23 mouse cellular contexts compared by ENCODE assay signal in the genomic region with DNA sequence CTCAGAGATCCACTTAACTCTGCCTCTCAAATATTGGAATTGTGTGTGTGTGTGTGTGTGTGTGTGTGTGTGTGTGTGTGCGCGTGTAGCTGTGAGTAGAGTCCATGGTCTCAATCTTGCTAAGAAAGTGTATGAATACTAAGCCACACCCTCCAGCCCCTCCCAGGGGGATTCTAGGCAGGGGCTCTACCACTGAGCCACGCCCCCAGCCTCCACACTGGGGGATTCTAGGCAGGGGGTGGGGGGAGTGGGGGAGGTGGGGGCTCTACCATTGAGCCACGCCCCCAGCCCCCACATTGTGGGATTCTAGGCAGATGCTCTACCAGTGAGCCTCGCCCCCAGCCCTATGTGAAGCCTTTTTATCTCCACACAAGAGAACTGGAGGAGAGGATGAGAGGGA. TPM values are rescaled to one million over a fixed set of nuclear protein-coding genes. Genes with fewer than 3 reads are reported as not detected.
DNase-seq lines count a peak whose midpoint lies in the region; ATAC-seq and TF ChIP-seq lines count a peak whose summit lies in the region.
"Had no signal": no experiment of that assay in that cellular context is flagged by ENCODE, and none has a peak within 500 bp of the region (broad histone marks: within the 10 kb centered on the region; RNA-seq: fewer than 3 reads in every experiment).

No protein-coding gene starts in this region.

- no peak for TF ChIP-seq CTCF in lung, embryonic 14.5 days (IDR thresholded peaks at IDR 0.05; ENCODE audit: low read depth)
- no peak for TF ChIP-seq CTCF in stomach, postnatal 0 days (IDR thresholded peaks at IDR 0.05; ENCODE audit: low read depth)

- H3K4me2 ChIP-seq in heart, embryonic 14.5 days (ENCODE audit: low read length), result peak overlapping the region; percentile 39
- H3K4me2 ChIP-seq in lung, embryonic 14.5 days, result peak overlapping the region; percentile 42; the same call in 1 of the 2 replicates
- peak overlapping the region; percentile 21; the same call in 1 of the 2 replicates for H3K4me2 ChIP-seq in stomach, embryonic 15.5 days
- no peak overlapping the region for H3K4me2 ChIP-seq in stomach, postnatal 0 days (replicated peaks; ENCODE audit: low read depth)

- no peak for ATAC-seq in heart, embryonic 14.5 days (ENCODE audit: insufficient number of reproducible peaks, insufficient read depth, low FRiP score, low read depth)
- peak; percentile 21; the same call in 1 of the 2 replicates for ATAC-seq in lung, embryonic 14.5 days (ENCODE audit: insufficient read depth)
- peak; percentile 33; the same call in 1 of the 2 replicates for ATAC-seq in stomach, embryonic 15.5 days (ENCODE audit: insufficient read depth, low FRiP score, low read depth)
- ATAC-seq in stomach, postnatal 0 days (ENCODE audit: low FRiP score, low TSS enrichment), result no peak

- peaks cover 5 to 13% of the 10 kb centered on the region in 2 experiments for H3K4me1 ChIP-seq in heart, embryonic 14.5 days (ENCODE audit: control insufficient read depth in 2 of 2, insufficient read depth in 2 of 2, low read length in 2 of 2)
- H3K4me1 ChIP-seq in lung, embryonic 14.5 days (ENCODE audit: insufficient read depth), result peaks cover 4% of the 10 kb centered on the region; the same call in 1 of the 2 replicates
- H3K4me1 ChIP-seq in stomach, embryonic 15.5 days, result no peaks in the 10 kb centered on the region; the same call in 1 of the 2 replicates
- no peaks in the 10 kb centered on the region for H3K4me1 ChIP-seq in stomach, postnatal 0 days (replicated peaks; ENCODE audit: control insufficient read depth, insufficient read depth)

- no peaks in the 10 kb centered on the region for H3K9me3 ChIP-seq in heart, embryonic 14.5 days (ENCODE audit: control insufficient read depth, low read length)
- no peaks in the 10 kb centered on the region for H3K9me3 ChIP-seq in lung, embryonic 14.5 days (ENCODE audit: low read depth, low read length)
- H3K9me3 ChIP-seq in stomach, embryonic 15.5 days, result no peaks in the 10 kb centered on the region
- H3K9me3 ChIP-seq in stomach, postnatal 0 days (ENCODE audit: control insufficient read depth, low read length), result no peaks in the 10 kb centered on the region
- H3K9me3 ChIP-seq: embryonic facial prominence, embryonic 15.5 days had no signal

- no peaks in the 10 kb centered on the region for H3K36me3 ChIP-seq in heart, embryonic 14.5 days (ENCODE audit: control insufficient read depth, insufficient read depth, low read length)
- no peaks in the 10 kb centered on the region for H3K36me3 ChIP-seq in lung, embryonic 14.5 days (ENCODE audit: insufficient read depth)
- no peaks in the 10 kb centered on the region for H3K36me3 ChIP-seq in stomach, embryonic 15.5 days
- H3K36me3 ChIP-seq in stomach, postnatal 0 days (ENCODE audit: control insufficient read depth, insufficient read depth, low read length), result no peaks in the 10 kb centered on the region
- H3K36me3 ChIP-seq: embryonic facial prominence, embryonic 15.5 days had no signal

- no peak overlapping the region for H3K9ac ChIP-seq in heart, embryonic 14.5 days (ENCODE audit: low read length)
- H3K9ac ChIP-seq in lung, embryonic 14.5 days, result no peak overlapping the region
- no peak overlapping the region for H3K9ac ChIP-seq in stomach, embryonic 15.5 days
- H3K9ac ChIP-seq in stomach, postnatal 0 days (ENCODE audit: low read length), result no peak overlapping the region
- H3K9ac ChIP-seq: embryonic facial prominence, embryonic 15.5 days; liver, embryonic 14.5 days had no signal

- TF ChIP-seq EP300 in stomach, postnatal 0 days (optimal IDR thresholded peaks at IDR 0.05), result no peak

- H3K4me3 ChIP-seq in heart, embryonic 14.5 days (ENCODE audit: control insufficient read depth in 1 of 2, insufficient read depth in 1 of 2, low read depth in 1 of 2, low read length in 2 of 2), result no peak overlapping the region
- H3K4me3 ChIP-seq in lung, embryonic 14.5 days (ENCODE audit: low read depth, low read length), result no peak overlapping the region
- no peak overlapping the region for H3K4me3 ChIP-seq in stomach, embryonic 15.5 days (replicated peaks)
- no peak overlapping the region for H3K4me3 ChIP-seq in stomach, postnatal 0 days (ENCODE audit: low read depth, low read length)
- H3K4me3 ChIP-seq: embryonic facial prominence, embryonic 15.5 days had no signal

- H3K27ac ChIP-seq in heart, embryonic 14.5 days (replicated peaks in 1 of 2; ENCODE audit: control insufficient read depth in 1 of 2, insufficient read depth in 1 of 2, low read depth in 2 of 2, low read length in 2 of 2), result no peak overlapping the region
- H3K27ac ChIP-seq in lung, embryonic 14.5 days (ENCODE audit: low read depth), result no peak overlapping the region
- no peak overlapping the region for H3K27ac ChIP-seq in stomach, embryonic 15.5 days
- H3K27ac ChIP-seq in stomach, postnatal 0 days (replicated peaks), result no peak overlapping the region; the same call in 1 of the 2 replicates
- H3K27ac ChIP-seq: embryonic facial prominence, embryonic 15.5 days; liver, embryonic 14.5 days had no signal

- DNase-seq in heart, postnatal 14 days, result no peak
- DNase-seq in lung, embryonic 14.5 days, result peak; percentile 9
- no peak for DNase-seq in lung, adult 18-20 months
- no peak for DNase-seq in stomach, postnatal 0 days (ENCODE audit: low spot score)
- DNase-seq in left cerebral cortex, postnatal 36 days (ENCODE audit: low spot score in 2 of 2), result no peak
- DNase-seq: cerebellum, adult 8-10 months; kidney, adult 2 months; layer of hippocampus, postnatal 36 days had no signal

- WGBS in heart, embryonic 14.5 days, result 73% methylated on average over 5 of the region's 5 CpGs
- WGBS in lung, embryonic 14.5 days, result 69% methylated on average over 5 of the region's 5 CpGs
- WGBS in stomach, embryonic 15.5 days, result 72% methylated on average over 5 of the region's 5 CpGs
- 67% methylated on average over 5 of the region's 5 CpGs for WGBS in stomach, postnatal 0 days

- H3K27me3 ChIP-seq in heart, embryonic 14.5 days (ENCODE audit: control insufficient read depth, insufficient read depth, low read length), result no peaks in the 10 kb centered on the region
- H3K27me3 ChIP-seq in lung, embryonic 14.5 days (ENCODE audit: insufficient read depth, low read length), result no peaks in the 10 kb centered on the region
- no peaks in the 10 kb centered on the region for H3K27me3 ChIP-seq in stomach, embryonic 15.5 days (replicated peaks)
- H3K27me3 ChIP-seq in stomach, postnatal 0 days (ENCODE audit: control insufficient read depth, insufficient read depth, low read length), result no peaks in the 10 kb centered on the region
- H3K27me3 ChIP-seq: embryonic facial prominence, embryonic 15.5 days had no signal

- intact Hi-C loops in heart, postnatal 14 days (cut with DNase I), result no loop called here
- intact Hi-C loops in left cerebral cortex, postnatal 36 days (cut with DNase I), result no loop called here

RNA-seq across cellular contexts. Expression of gene Ywhag, which starts 12.2 kb away (rescaled TPM):
- polyA plus RNA-seq in heart, embryonic 14.5 days (2014; fragmentation: Nextera tagmentation; extraction: Ambion mirVana), result 72.5 and 84.8 TPM in 2 replicates
- total RNA-seq in heart, postnatal 14 days (2021), result 100 to 1,000 TPM; 284 to 301 TPM
- 74.7 and 79.0 TPM in 2 replicates for polyA plus RNA-seq in lung, embryonic 14.5 days (2014; fragmentation: Nextera tagmentation; extraction: Ambion mirVana)
- 167 and 173 TPM in 2 replicates for polyA plus RNA-seq in stomach, embryonic 15.5 days (2015; fragmentation: Nextera tagmentation; extraction: Ambion mirVana)
- 86.0 and 89.2 TPM in 2 replicates for polyA plus RNA-seq in stomach, postnatal 0 days (2015; fragmentation: Nextera tagmentation; extraction: Ambion mirVana)
- total RNA-seq in left cerebral cortex, postnatal 36 days (2021), result 1,000 to 10,000 TPM; 1,175 to 1,315 TPM

RNA-seq across cellular contexts. Expression of gene Ssc4d, which starts 27.7 kb away (rescaled TPM):
- 0.39 and 0.68 TPM in 2 replicates for polyA plus RNA-seq in heart, embryonic 14.5 days (2014; fragmentation: Nextera tagmentation; extraction: Ambion mirVana)
- 1 to 10 TPM in 1 of 2 experiments, under 1 TPM in 1; 0.41 to 1.3 TPM for total RNA-seq in heart, postnatal 14 days (2021)
- 3.2 and 3.8 TPM in 2 replicates for polyA plus RNA-seq in lung, embryonic 14.5 days (2014; fragmentation: Nextera tagmentation; extraction: Ambion mirVana)
- 3.4 TPM in 2 replicates for polyA plus RNA-seq in stomach, embryonic 15.5 days (2015; fragmentation: Nextera tagmentation; extraction: Ambion mirVana)
- 1.7 and 2.2 TPM in 2 replicates for polyA plus RNA-seq in stomach, postnatal 0 days (2015; fragmentation: Nextera tagmentation; extraction: Ambion mirVana)
- total RNA-seq in left cerebral cortex, postnatal 36 days (2021), result 1 to 10 TPM; 1.4 TPM

RNA-seq across cellular contexts. Expression of gene Zp3, which starts 33.3 kb away (rescaled TPM):
- polyA plus RNA-seq in heart, embryonic 14.5 days (2014; fragmentation: Nextera tagmentation; extraction: Ambion mirVana), result not detected in 2 replicates
- total RNA-seq in heart, postnatal 14 days (2021), result not detected
- polyA plus RNA-seq in lung, embryonic 14.5 days (2014; fragmentation: Nextera tagmentation; extraction: Ambion mirVana), result not detected in 2 replicates
- polyA plus RNA-seq in stomach, embryonic 15.5 days (2015; fragmentation: Nextera tagmentation; extraction: Ambion mirVana), result 1.7 TPM in 2 replicates
- 0.07 TPM in 1 of 2 replicates, not detected in the other for polyA plus RNA-seq in stomach, postnatal 0 days (2015; fragmentation: Nextera tagmentation; extraction: Ambion mirVana)
- not detected for total RNA-seq in left cerebral cortex, postnatal 36 days (2021)
- total RNA-seq: adrenal gland, postnatal 25 days; gastrocnemius, postnatal 25 days; hematopoietic stem cell, adult 5-6 weeks; layer of hippocampus, postnatal 36 days; left cerebral cortex, postnatal 4 days; MEL had no signal
- polyA plus RNA-seq: C2C12; cortical plate, adult 2 months; forebrain, embryonic 11.5 days; large intestine, adult 2 months; liver, embryonic 14.5 days; spleen, adult 2 months had no signal

RNA-seq across cellular contexts. Expression of gene Dtx2, which starts 48.0 kb away (rescaled TPM):
- 16.8 and 17.4 TPM in 2 replicates for polyA plus RNA-seq in heart, embryonic 14.5 days (2014; fragmentation: Nextera tagmentation; extraction: Ambion mirVana)
- total RNA-seq in heart, postnatal 14 days (2021), result 1 to 10 TPM; 8.5 to 8.9 TPM
- polyA plus RNA-seq in lung, embryonic 14.5 days (2014; fragmentation: Nextera tagmentation; extraction: Ambion mirVana), result 21.4 and 24.4 TPM in 2 replicates
- polyA plus RNA-seq in stomach, embryonic 15.5 days (2015; fragmentation: Nextera tagmentation; extraction: Ambion mirVana), result 22.9 and 25.4 TPM in 2 replicates
- polyA plus RNA-seq in stomach, postnatal 0 days (2015; fragmentation: Nextera tagmentation; extraction: Ambion mirVana), result 13.5 and 16.2 TPM in 2 replicates
- 1 to 10 TPM; 7.7 to 8.4 TPM for total RNA-seq in left cerebral cortex, postnatal 36 days (2021)

RNA-seq across cellular contexts. Expression of gene Hspb1, which starts 58.9 kb away (rescaled TPM):
- 911 and 1,014 TPM in 2 replicates for polyA plus RNA-seq in heart, embryonic 14.5 days (2014; fragmentation: Nextera tagmentation; extraction: Ambion mirVana)
- total RNA-seq in heart, postnatal 14 days (2021), result 100 to 1,000 TPM; 271 to 306 TPM
- polyA plus RNA-seq in lung, embryonic 14.5 days (2014; fragmentation: Nextera tagmentation; extraction: Ambion mirVana), result 62.8 and 68.1 TPM in 2 replicates
- polyA plus RNA-seq in stomach, embryonic 15.5 days (2015; fragmentation: Nextera tagmentation; extraction: Ambion mirVana), result 291 and 451 TPM in 2 replicates
- polyA plus RNA-seq in stomach, postnatal 0 days (2015; fragmentation: Nextera tagmentation; extraction: Ambion mirVana), result 1,235 and 1,355 TPM in 2 replicates
- 10 to 100 TPM; 11.6 to 24.2 TPM for total RNA-seq in left cerebral cortex, postnatal 36 days (2021)
- total RNA-seq: hematopoietic stem cell, adult 5-6 weeks; megakaryocyte progenitor cell, adult 5-6 weeks; MEL had no signal

Comparison
In these comparisons a context has a peak if more than half of its experiments do, and no peak if none do; other contexts are left out.
1. ATAC-seq: peak in lung, embryonic 14.5 days (single experiment) and stomach, embryonic 15.5 days (single experiment); none in heart, embryonic 14.5 days (single experiment) and stomach, postnatal 0 days (single experiment).